Mouse (Mus musculus) activated CD4-positive, CD25-positive, alpha-beta regulatory T cell, adult 4 months (primary cell): ENCODE measurements around the gene Cyp39a1. TPM values are rescaled to one million over a fixed set of nuclear protein-coding genes. Genes with fewer than 3 reads are reported as not detected.

ENCODE experiments used
- ATAC-seq: one replicate; pipeline ENCODE4 v1.8.0; 2017
- polyA plus RNA-seq, 2 experiments: library from polyadenylated mRNA; unstranded; fragments of 100-300 nt; shearing (Covaris generic); gene quantifications; one replicate each; pipeline ENCODE4 v1.2.1; 2017

Cyp39a1 gene
- polyA plus RNA-seq, 2 experiments from 2014 or later, result 0.61 to 1.2 TPM

DNA sequence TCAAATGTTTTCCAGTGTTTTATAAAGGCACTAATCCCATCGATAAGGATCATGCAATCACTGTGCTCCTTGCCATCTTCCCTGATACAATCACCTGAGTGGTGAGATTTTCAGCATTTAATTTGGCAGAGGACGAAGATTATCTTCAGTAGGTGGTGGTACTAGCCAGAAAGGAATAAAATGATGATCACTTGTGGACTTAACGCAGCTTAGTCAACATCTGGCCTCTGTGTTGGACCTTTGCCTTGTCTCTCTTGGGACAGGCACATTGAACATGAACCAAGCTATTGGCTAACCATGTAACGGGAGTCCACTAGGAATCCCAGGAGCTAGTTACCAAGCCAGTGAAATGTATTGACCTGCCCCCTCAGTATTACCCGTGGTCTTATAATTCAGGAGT is 17.4 kb downstream of the Cyp39a1 start:
- ATAC-seq, result no peak

DNA sequence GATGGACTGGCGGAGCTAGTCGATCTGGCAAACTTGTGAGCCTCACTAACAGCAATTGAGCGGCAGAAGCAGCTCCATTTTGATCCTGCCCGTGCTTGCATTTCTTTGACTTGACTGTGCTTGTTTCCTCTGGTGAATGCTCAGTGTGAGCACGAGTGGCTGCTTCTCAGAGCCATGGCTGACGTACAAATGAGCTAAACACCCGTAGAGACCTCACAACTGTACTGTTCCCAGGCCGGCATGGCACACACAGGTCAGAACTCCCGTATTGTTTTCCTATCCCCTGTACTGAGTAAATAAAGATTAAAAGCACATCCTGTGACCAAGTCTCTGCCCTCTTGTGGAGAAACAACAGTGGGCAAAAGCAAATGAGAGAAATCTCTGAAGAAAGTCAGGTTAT is 22.4 kb downstream of the Cyp39a1 start:
- no peak for ATAC-seq

DNA sequence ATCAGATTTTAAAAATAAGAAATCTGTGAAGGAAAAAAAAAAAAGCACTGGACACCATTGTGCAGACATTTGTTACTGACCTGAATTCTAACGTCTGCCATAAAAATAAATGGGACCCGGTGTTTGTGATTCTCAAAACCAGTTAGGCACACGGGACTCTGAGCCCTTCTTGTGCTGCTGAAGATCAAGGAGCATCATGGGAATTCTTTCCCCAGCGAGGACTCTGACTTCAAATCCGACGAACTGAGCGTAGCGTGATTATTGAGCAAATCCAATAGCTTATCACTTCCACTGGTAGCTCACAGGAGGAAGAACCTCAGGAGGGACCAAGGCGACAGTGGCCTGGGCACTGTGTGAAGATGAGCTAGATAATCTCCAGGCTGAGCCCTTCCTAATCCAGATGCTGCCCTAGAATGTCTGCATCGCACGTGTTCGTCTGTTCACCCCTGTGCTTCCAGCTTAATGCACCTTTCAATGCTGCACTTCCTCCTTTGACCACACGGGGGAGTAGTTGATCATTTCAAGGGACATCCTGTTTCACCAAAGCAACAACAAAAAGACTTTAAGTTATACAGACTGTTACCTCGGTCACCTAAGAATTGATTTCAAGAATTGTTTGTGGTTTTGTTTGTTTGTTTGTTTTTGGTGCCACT is 31.9 kb downstream of the Cyp39a1 start:
- ATAC-seq, result peak; percentile 75

DNA sequence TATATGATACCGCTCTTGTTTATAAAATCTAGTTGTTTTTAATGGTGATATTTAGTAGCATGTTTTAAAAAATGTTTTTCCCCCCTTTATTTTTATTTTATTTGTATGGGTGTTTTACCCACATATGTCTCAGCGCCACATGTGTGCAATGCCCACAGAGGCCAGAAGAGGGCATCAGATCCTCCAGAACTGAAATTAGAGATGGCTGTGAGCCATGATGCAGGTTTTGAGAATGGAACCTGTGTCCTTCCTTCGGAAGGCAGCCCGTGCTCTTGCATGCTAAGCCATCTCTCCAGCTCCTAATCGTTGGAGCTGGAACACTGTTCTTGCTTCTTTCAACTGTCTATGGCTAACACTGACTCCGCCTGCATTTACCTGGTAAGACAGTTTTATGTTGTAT is 33.8 kb downstream of the Cyp39a1 start:
- no peak for ATAC-seq

DNA sequence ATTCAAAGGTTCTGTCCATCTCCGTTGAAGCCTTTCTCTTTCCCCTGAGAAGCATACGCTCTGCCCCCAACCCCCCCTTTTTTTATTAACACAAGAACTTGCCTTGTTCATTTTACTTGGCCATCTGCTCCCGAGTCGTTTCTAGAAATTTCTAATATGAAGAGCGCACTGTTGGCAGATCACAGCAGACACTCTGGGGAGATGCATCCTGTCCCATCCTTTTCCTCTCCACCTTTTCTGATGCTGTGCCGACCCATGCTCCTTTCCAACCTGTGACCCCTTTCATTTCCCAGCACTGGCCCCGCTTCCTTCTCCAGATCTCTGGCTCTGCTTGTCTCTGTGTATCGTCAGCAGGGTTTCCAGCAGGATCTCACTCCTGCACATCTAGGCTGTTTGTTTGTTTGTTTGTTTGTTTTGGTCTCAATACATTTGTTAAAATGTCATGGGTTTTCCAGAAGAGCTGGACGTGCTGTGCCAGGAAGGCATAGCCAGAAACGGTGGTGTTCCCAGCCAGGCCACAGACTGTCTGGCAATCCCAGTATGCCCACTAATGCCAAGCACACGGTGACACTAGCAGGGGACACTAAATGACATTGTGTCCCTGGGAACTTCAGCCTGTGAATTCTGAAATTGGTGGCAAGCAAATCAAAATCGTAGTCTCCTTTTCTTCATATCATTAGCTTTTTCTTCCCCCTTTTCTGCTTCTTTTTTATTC is 37.1 kb downstream of the Cyp39a1 start:
- ATAC-seq, result no peak

DNA sequence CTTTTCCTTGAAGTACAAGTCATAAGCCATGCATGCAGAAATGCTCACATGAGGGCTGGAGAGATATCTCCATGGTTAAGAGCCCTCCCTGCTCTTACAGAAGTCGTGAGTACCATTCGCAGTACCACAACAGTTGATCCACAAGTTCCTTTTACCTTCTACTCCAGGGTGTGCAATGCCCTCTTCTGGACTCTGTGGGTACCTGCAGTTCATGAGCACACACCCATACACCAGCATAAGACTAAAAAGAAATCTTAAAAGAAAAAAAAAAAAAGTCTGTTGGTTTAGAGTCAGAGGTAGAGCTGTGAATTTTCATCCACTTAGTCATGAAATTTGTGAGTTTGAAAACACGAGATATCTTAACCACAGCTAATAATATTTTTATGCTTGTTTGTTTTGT is 39.5 kb downstream of the Cyp39a1 start:
- no peak for ATAC-seq

DNA sequence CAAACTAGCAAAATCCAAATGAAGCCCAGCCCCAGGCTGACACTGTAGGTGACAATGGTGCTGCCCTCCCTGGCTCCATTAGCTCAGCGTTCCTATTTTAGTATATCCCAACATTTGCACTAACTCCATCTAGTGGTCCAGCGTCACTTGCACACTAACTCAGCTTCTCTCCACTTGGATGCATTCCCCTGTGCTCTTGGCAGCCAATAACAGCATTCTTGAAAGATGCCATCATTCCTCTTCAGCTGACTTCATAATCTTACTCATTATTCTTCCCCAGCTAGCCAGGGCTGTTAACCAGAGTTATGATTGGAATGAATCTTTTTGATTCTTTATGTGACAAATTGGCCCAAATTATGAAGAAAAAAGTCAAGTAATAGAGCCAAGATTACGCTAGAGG is 40.0 kb downstream of the Cyp39a1 start:
- no peak for ATAC-seq

DNA sequence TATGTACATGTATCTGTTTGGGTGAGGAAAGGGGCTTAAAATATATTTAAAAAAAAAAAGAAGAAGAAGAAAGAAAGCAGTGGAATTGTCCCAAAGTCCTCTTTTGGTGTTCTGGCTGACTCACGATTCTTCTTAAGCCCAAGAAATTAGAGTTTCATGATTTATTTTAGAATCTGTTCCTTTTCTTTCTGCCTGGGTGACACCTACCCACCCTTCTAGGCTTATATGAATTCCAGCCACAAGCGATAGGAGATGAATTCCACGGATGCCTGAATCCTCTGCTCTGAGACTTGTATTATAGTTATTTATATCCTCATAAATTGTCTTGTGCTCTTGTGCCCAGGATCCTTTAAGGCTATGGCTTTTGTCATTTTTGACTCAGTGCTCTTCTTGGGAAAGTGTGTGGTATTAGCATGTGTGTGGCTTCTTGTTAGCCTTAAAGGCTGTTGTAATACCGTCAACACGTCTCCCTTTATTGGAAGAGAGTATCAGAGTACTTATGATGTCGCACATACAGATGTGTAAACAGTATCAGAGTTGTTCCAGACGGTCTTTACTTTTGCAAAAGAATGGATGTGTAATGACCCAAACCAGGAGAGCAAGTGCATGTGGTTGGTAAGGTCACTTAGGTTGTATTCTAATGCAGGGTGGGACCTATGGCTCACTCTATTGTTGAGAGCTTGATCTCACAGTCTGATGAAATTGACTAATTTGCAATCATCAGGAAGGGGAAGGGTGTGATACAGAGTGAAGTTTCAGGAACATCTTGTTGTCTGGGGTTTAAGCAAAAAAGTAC is 44.5 kb downstream of the Cyp39a1 start:
- ATAC-seq, result no peak

DNA sequence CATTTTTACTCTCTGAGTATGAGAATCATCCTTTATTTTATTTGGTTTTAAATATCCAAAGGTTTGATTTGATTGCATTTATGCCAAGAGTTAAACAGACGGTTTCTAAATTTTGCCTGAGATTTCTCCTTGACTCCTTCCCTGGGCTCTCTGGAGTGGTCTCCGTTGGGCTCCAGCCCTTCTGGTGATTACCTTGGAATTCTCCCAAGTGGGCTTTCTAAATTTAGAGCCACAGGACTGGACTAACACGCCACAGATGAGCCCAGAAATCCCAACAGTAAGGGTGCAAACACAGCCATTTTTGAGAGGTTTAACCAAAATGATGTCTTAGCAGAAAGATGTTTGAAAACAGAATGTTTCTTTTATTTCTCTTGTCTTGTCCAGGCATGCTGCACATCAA is 47.0 kb downstream of the Cyp39a1 start:
- ATAC-seq, result no peak

DNA sequence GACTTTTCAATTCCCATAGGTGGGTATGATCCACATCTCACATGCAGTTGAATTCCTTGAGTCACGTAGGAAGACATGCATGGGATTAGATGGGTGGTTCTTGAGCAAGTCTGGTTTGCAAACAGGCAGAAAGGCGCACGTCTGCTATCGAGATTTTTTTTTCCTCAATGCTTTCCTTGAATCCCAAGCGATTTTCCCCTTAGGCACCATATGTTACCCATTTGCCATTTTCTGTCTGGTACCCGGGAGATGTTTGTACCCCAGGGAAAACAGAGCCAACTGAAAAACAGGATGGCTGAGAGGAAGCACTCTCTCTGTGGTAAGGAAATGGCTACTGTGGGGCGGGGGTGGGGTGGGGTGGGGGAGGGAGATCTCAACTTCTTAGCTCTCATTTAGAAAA is 49.4 kb downstream of the Cyp39a1 start:
- no peak for ATAC-seq

DNA sequence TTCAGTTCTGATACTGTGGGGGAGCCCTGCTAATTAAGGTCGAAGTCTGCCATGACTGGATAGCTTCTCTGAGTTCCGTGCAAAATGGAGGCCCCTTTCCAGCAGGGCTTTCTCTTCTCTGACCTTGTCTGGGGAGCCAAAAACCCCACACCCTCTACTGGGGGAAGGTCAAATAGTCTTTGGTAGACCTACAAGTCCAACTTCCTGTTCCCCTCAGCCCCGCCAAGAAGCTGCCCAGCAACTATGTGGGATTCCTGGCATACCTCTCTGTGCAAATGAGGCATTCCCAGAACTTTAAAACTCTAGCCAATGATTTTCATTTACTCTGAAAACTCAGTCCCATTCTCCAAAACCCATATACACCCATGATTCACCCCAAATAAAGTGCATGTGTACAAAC is 52.2 kb downstream of the Cyp39a1 start:
- ATAC-seq, result no peak

DNA sequence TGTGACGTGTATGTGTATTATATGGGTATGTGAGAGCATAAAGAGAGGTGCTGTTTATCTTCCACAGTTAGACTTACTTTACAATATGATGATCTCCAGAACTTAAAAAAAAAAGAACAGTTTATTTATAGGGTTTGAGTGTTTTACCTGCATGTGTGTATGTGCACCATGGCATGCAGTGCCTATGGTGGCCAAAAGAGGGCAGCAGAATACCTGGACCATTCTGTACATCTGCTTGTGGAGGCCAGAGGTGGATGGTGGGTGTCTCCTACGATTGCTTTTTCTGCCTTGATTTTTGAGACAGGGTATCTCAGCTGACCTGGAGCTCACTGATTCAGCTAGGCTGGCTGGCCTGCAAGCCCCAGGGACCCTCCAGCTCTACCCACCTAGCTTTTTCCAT is 57.3 kb downstream of the Cyp39a1 start:
- ATAC-seq, result no peak

DNA sequence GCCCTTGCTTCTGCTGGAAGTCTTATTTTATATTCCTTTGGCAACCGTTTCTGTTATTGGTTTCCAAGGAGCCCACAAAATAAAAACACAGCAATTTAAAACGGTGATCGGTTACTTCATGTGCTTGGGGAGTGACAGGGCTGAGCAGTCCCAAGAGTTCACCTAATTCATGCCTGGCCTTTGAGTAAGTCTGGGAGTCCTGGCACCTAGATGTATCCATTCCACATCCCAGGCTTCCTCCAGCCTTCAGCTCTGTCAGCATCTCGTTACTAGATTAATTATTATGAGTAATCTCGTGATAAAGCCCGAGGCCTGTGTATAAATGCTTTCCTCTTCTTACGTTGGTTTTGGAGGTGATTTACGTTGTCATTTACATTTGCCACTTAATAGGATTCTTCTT is 64.1 kb downstream of the Cyp39a1 start:
- ATAC-seq, result no peak

DNA sequence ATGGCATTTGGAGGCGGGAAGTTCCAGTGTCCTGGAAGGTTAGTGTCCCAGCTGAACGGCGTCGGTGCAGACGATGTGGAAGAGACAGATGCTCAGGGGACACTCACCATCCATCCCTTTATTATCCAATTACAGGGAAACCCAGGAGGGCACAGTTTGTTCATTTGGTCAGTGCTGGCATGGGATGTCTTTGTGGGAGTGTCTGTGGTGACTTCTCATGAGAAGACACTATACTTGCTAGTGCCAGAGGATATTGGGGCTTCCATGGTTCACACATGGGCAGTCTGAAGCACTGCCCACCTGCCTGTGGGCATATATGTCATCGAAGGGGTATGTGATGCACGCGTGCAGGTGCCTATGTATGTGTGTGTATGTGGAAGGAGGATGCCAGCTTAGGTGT is 64.8 kb downstream of the Cyp39a1 start:
- ATAC-seq, result no peak

DNA sequence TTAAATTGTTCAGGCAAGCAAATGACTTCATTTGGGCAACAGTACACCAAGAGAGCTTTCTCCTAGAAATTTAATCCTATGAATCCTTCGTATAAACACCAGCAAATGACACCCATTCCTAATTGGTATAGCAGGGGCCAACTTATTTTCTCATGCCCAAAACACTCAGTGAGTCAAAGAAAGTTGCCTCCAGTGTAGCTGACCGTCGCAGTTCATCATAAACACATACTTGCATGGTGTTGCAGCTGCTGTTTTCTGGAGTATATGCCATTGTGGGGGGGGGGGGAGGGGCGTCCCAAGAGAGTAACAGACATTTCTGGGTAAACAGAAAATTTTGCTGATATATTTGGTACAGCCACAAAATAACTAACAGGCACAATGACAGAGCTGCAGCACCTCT is 67.0 kb downstream of the Cyp39a1 start:
- ATAC-seq, result no peak

DNA sequence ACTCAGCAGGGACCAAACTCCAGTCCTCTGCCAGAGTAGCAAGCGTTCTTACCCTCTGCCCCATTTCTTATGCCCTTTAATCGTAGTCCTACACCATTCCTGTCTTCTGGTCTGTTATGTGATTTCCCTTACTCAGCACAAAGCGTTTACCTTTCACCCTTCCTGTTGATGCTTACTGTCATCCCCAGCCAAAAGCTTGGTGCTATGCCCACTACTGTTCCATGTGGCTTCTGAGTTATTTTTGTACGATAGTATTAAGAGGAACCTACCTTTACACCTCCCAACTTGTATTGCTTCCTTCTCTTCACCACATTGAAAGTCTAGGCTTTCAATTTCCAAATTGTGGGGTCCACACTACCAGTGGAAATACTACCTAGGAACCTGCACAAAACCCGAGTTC is 76.7 kb downstream of the Cyp39a1 start:
- ATAC-seq, result no peak

DNA sequence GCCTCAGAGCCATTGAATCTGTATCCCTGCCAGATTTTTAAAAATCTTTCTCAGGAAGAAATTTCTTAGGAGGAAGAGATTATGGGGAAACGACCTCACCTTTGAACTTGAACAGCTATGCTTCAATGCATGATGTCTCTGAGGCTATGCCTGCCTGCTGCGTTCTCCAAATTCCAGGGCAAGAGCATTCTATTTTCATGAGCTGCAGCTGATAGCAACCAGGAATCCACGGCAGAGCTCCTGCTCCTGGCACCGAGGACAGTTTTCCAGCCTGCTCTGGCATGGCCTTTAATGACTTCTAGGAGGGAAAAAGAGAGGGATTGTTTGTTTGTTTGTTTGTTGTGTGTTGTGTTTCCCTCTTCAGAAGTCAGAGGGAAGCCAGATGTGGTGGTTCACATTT is 77.2 kb downstream of the Cyp39a1 start:
- ATAC-seq, result no peak

DNA sequence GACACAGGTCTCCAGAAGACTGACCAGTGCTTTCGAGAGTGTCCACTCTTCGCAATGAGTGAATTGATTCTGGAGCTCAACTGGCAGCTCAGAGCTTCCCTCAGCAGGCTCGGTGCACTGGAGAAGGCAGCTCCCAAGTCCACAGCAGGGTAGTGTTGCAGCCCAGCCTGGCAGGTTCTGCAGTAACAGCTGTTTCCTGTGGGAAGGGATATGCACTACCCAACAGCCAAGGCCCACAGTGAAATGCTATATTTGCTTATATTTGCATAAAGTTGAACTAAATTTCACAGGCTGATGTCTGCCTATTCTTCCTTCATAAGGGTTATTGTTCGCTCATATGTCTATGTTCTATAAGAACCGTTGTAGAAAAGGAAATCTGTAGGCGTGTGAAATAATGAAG is 83.9 kb downstream of the Cyp39a1 start:
- no peak for ATAC-seq

DNA sequence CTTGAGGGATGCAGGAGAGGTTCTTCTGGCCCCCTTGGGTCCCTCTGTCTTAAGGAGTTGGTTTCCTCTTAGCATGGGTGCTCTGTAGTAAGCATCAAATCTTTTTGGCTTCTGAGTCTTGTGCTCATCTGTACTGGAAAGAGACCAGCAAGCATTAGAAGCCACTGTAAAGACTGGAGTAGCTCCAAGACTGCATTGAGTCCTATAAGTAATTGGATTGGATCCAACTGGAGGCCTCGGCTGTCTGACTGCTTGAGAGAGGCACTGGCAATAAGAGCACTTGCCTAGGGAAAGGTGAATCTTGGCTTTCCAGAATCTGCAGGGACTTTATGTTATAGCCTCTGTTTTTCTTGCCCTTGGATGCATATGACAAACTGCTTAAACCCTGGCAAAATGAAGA is 85.6 kb downstream of the Cyp39a1 start:
- ATAC-seq, result no peak

DNA sequence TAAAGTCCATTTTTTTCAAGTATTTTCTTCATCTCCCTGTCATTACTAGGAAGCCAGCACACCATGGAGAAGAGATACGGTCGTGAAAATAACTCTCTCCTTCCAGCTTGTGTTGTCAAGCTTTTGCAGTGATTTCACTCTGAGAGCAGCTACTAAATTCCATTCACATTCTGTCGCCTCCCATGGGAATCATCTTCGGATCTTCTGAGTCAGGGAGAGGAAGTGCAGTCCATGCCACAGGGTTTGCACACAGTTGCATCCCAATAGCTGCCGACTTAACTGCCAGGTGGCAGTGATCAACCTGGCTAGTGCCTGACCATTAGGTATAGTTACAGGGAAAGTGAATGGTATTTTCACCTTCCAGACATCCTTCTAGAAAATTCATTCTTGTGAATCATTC is 87.5 kb downstream of the Cyp39a1 start:
- ATAC-seq, result no peak

DNA sequence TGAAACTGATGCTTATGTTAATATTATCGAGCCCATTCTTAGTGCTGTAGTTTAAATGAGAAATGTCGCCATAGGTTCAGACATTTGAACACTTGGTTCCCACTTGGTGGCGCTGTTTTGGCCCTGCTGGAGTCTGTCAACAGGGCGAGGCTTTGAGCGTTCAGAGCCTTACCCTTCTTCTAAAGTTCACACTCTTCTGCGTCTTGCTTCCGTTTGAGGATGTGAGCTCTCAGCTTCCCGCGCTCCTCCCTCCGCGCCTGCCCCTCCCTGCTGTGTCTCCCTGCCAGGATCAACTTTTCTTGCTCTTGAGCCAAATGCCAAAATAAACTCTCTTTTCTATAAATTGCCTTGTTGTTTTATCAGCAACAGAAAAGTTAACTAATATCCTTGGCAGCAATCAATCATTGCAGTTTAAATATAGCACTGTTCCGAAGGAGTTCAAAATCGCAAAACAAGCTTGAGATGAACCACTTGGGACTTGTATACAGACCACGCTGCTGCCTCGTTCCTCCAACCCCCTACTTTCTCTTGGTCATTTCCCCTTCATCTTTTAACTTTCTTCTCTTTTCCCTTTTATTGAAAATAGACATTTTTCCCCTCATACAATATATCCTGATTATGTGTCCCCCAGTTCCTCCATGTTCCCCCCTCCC is 91.5 kb downstream of the Cyp39a1 start:
- ATAC-seq, result no peak

DNA sequence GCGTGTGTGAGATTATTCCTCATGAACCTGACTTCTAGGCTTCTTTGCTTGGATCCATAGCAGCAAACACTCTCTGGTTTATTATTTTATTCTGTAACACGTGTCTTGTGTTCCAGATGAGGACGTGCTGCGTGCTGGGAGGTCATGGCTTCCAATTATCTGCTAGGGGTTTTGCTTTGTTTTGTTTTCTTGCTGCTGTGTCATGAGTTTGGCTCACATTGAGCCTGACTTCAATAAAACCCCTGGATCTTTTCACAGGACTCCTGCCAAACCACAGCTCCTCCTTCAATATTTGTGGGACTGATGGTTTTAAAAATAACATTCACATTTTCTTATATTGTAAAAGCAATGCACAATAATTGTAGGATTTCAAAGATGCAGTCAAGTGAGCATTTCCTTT is 117.3 kb downstream of the Cyp39a1 start:
- ATAC-seq, result no peak

DNA sequence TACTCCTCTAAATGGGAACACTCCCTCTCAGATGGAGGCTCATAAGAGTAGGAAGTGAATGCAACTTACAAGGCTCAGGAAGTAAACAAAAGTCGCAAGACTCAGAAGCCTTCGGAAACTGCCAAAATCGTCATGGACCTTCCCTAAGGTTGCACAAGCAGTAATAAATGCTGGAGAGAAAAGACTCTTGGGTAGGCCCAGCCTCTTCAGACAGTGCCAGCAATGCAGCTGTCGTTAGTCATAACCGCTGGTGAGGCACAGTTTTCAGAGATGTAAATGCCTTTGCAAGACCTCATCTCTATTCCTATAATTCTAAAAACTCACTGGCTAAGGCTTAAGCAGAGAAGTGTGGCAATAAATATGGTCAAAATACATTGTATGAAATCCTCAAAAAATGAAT is 121.0 kb downstream of the Cyp39a1 start:
- ATAC-seq, result no peak
